Mouse (Mus musculus) erythroblast, adult 5-6 weeks (primary cell): ENCODE measurements around the gene Olfr298. TPM values are rescaled to one million over a fixed set of nuclear protein-coding genes. Genes with fewer than 3 reads are reported as not detected.

Source experiments
- ATAC-seq: replicated peaks from 2 replicates; pipeline ENCODE4 v1.8.0; 2016; ENCODE audit warnings: moderate number of reproducible peaks, mild to moderate bottlenecking, moderate TSS enrichment, inconsistent platforms; ENCODE audit not compliant: poor library complexity, low FRiP score, severe bottlenecking
- total RNA-seq, 2 experiments: library from RNA; stranded (forward) in 1 of 2; stranded (reverse) in 1 of 2; fragments of 150-400 nt in 1 of 2; fragments of 200-764, 138-1000 nt in 1 of 2; gene quantifications; 2 replicates each; pipeline versions ENCODE4 v1.2.3 to v1.2.4; 2015 to 2017; ENCODE audit warnings: low replicate concordance in 2 of 2

Olfr298 gene
- total RNA-seq (2015; ENCODE audit: low replicate concordance): not detected in 2 replicates
- total RNA-seq (2017; ENCODE audit: low replicate concordance): 0.56 TPM in 1 of 2 replicates, not detected in the other

GRCm38 (mm10) chr7:86492384-86492783, at the start of gene Olfr298:
TSS of gene Olfr298 (minus strand) at chr7:86492484.
- no peak for ATAC-seq

GRCm38 (mm10) chr7:86519668-86520067, 27.4 kb upstream of the Olfr298 start, which contains the start of gene Olfr297:
TSS of gene Olfr297 (plus strand) at chr7:86519968.
- ATAC-seq: no peak

GRCm38 (mm10) chr7:86459621-86460020, 32.7 kb downstream of the Olfr298 start, which contains the start of gene Olfr299:
TSS of gene Olfr299 (plus strand) at chr7:86459921.
- no peak for ATAC-seq

Other genes starting within 250 kb of the Olfr298 start
- not detected in 2 replicates for gene Vmn2r76, start 246.2 kb downstream of the Olfr298 start, total RNA-seq (2015; ENCODE audit: low replicate concordance)
- under 0.01 TPM in 1 of 2 replicates, not detected in the other for gene Vmn2r76, start 246.2 kb downstream of the Olfr298 start, total RNA-seq (2017; ENCODE audit: low replicate concordance)
- not detected in 2 replicates for gene Olfr310, start 215.3 kb downstream of the Olfr298 start, total RNA-seq (2015; ENCODE audit: low replicate concordance)
- gene Olfr310, start 215.3 kb downstream of the Olfr298 start, total RNA-seq (2017; ENCODE audit: low replicate concordance): not detected in 2 replicates
- not detected in 2 replicates for gene Olfr309, start 178.8 kb downstream of the Olfr298 start, total RNA-seq (2015; ENCODE audit: low replicate concordance)
- gene Olfr309, start 178.8 kb downstream of the Olfr298 start, total RNA-seq (2017; ENCODE audit: low replicate concordance): not detected in 2 replicates
- not detected in 2 replicates for gene Olfr308, start 166.9 kb downstream of the Olfr298 start, total RNA-seq (2015; ENCODE audit: low replicate concordance)
- not detected in 2 replicates for gene Olfr308, start 166.9 kb downstream of the Olfr298 start, total RNA-seq (2017; ENCODE audit: low replicate concordance)
- not detected in 2 replicates for gene Olfr307, start 154.9 kb downstream of the Olfr298 start, total RNA-seq (2015; ENCODE audit: low replicate concordance)
- gene Olfr307, start 154.9 kb downstream of the Olfr298 start, total RNA-seq (2017; ENCODE audit: low replicate concordance): 0.42 TPM in 1 of 2 replicates, not detected in the other
- gene Olfr305, start 125.6 kb downstream of the Olfr298 start, total RNA-seq (2015; ENCODE audit: low replicate concordance): not detected in 2 replicates
- not detected in 2 replicates for gene Olfr305, start 125.6 kb downstream of the Olfr298 start, total RNA-seq (2017; ENCODE audit: low replicate concordance)
- gene Olfr304, start 105.8 kb downstream of the Olfr298 start, total RNA-seq (2015; ENCODE audit: low replicate concordance): not detected in 2 replicates
- not detected in 2 replicates for gene Olfr304, start 105.8 kb downstream of the Olfr298 start, total RNA-seq (2017; ENCODE audit: low replicate concordance)
- not detected in 2 replicates for gene Olfr303, start 94.7 kb downstream of the Olfr298 start, total RNA-seq (2015; ENCODE audit: low replicate concordance)
- not detected in 2 replicates for gene Olfr303, start 94.7 kb downstream of the Olfr298 start, total RNA-seq (2017; ENCODE audit: low replicate concordance)
- not detected in 2 replicates for gene Olfr301, start 88.6 kb downstream of the Olfr298 start, total RNA-seq (2015; ENCODE audit: low replicate concordance)
- not detected in 2 replicates for gene Olfr301, start 88.6 kb downstream of the Olfr298 start, total RNA-seq (2017; ENCODE audit: low replicate concordance)
- gene Olfr299, start 32.6 kb downstream of the Olfr298 start, total RNA-seq (2015; ENCODE audit: low replicate concordance): not detected in 2 replicates
- gene Olfr299, start 32.6 kb downstream of the Olfr298 start, total RNA-seq (2017; ENCODE audit: low replicate concordance): 0.09 TPM in 1 of 2 replicates, not detected in the other
- not detected in 2 replicates for gene Olfr297, start 27.5 kb upstream of the Olfr298 start, total RNA-seq (2015; ENCODE audit: low replicate concordance)
- not detected in 2 replicates for gene Olfr297, start 27.5 kb upstream of the Olfr298 start, total RNA-seq (2017; ENCODE audit: low replicate concordance)
- gene Olfr295, start 91.4 kb upstream of the Olfr298 start, total RNA-seq (2015; ENCODE audit: low replicate concordance): not detected in 2 replicates
- not detected in 2 replicates for gene Olfr295, start 91.4 kb upstream of the Olfr298 start, total RNA-seq (2017; ENCODE audit: low replicate concordance)
- not detected in 2 replicates for gene Olfr294, start 124.2 kb upstream of the Olfr298 start, total RNA-seq (2015; ENCODE audit: low replicate concordance)
- not detected in 2 replicates for gene Olfr294, start 124.2 kb upstream of the Olfr298 start, total RNA-seq (2017; ENCODE audit: low replicate concordance)
- not detected in 2 replicates for gene Olfr293, start 156.6 kb upstream of the Olfr298 start, total RNA-seq (2015; ENCODE audit: low replicate concordance)
- gene Olfr293, start 156.6 kb upstream of the Olfr298 start, total RNA-seq (2017; ENCODE audit: low replicate concordance): 0.09 TPM in 1 of 2 replicates, not detected in the other
- not detected in 2 replicates for gene Olfr292, start 195.8 kb upstream of the Olfr298 start, total RNA-seq (2015; ENCODE audit: low replicate concordance)
- not detected in 2 replicates for gene Olfr292, start 195.8 kb upstream of the Olfr298 start, total RNA-seq (2017; ENCODE audit: low replicate concordance)